Mouse (Mus musculus): ENCODE results near the gene Prune1. TPM values are rescaled to one million over a fixed set of nuclear protein-coding genes. Genes with fewer than 3 reads are reported as not detected.

Prune1 gene
- polyA plus RNA-seq, 1 experiment from 2014 or later, result 10.1 TPM

DNA sequence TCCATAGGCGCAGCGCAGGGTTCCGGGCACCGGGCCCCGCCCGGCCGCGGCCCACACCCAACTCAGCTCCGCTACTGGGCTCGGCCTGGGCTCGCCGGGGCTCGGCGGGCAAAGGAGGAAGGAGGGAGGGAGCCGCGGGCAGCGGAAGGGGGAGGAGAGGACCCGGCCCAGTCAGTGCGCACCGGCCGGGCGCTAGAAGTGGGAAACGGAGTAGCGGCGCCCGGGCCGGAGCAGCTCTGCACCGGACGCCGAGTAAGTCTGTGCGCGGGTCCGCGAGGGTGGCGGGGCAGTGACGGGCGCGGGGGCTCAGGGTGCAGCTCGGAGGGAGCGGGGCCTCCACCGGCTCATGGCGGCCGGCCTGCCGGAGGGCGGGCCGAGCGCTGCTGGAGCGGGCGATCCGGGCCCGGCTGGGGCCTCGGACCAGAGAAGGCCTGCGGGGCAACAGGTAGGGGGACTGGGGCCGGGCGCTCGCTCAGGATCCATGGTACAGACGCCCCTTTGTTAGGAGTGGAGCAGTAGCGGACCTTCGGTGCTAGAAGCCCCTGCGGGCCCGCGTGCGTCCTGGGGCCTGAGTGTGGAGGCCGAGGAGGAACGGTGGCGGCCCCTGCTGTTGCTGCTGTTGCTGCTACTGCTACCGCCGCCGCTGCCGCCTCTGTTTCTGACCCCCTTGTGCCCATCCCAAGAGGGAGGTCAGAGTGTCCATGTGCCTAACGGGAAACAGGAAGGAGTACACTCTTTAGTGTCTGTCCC, 33.4 kb upstream of the Prune1 start:
- DNase-seq (ENCODE audit: low spot score) (peak; percentile 95), ATAC-seq (ENCODE audit: low FRiP score, low TSS enrichment) (peak; percentile 93)
- no peaks in the 10 kb centered on the region for H3K36me3 ChIP-seq (ENCODE audit: control insufficient read depth, insufficient read depth, low read length)

DNA sequence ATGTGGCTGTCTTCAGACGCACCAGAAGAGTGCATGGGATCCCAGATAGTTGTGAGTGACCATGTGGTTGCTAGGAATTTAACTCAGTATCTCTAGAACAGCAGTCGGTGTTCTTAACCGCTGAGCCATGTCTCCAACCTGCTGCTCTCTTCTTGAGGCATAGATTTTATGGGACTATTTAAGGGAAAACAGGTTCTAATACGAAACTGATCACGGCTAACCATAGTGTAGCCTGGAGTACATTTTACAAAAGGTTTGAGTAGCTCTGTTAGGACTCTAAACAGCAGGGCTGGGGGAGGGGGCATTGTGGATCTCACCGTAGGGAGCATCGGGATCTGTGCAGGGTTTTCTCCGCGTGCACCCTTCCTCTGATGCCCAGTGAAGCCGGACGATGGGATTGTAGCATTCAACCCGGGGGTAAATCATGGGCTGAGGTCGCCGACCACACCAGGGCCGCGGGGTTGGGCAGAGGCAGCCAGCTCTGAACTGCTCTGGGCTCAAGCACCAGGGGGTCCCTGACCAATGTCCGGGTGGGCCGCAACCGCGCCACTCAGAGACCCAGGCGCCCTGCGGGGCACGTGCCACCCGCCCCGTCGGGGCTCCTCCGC, 32.7 kb upstream of the Prune1 start, which contains the start of gene Cers2:
Cers2 (plus strand) TSS at position 306 of the 608 bp plus-strand sequence.
- Histone ChIP-seq H3K4me1 (replicated peaks; ENCODE audit: control insufficient read depth, insufficient read depth) (peaks cover 12% of the 10 kb centered on the region; the same call in 1 of the 2 replicates), H3K4me3 (ENCODE audit: low read depth, low read length) (peak within 1 kb of the TSS; percentile 95), H3K4me2 (replicated peaks; ENCODE audit: low read depth) (peak within 1 kb of the TSS; percentile 75), H3K36me3 (ENCODE audit: control insufficient read depth, insufficient read depth, low read length) (no peaks in the 10 kb centered on the region), H3K9me3 (ENCODE audit: control insufficient read depth, low read length) (no peaks in the 10 kb centered on the region), H3K27me3 (ENCODE audit: control insufficient read depth, insufficient read depth, low read length) (no peaks in the 10 kb centered on the region), H3K27ac (replicated peaks) (peak within 1 kb of the TSS; percentile 94), H3K9ac (ENCODE audit: low read length) (peak within 1 kb of the TSS; percentile 97)
- WGBS, result 7% methylated on average over 24 of the region's 27 CpGs
- TF ChIP-seq EP300 (optimal IDR thresholded peaks at IDR 0.05) (no peak), CTCF (IDR thresholded peaks at IDR 0.05; ENCODE audit: low read depth) (no peak; the same call in 1 of the 2 replicates)
- ATAC-seq (ENCODE audit: low FRiP score, low TSS enrichment) (no peak), DNase-seq (ENCODE audit: low spot score) (no peak)

More for the DNA sequence above, 33.4 kb upstream of the Prune1 start:
- WGBS, result under 1% methylated on average over 51 of the region's 71 CpGs
- Histone ChIP-seq H3K27ac (replicated peaks) (peak overlapping the region; percentile 94), H3K4me1 (replicated peaks; ENCODE audit: control insufficient read depth, insufficient read depth) (peaks cover 12% of the 10 kb centered on the region; the same call in 1 of the 2 replicates), H3K9me3 (ENCODE audit: control insufficient read depth, low read length) (no peaks in the 10 kb centered on the region), H3K4me2 (replicated peaks; ENCODE audit: low read depth) (peak overlapping the region; percentile 75), H3K4me3 (ENCODE audit: low read depth, low read length) (peak overlapping the region; percentile 95), H3K27me3 (ENCODE audit: control insufficient read depth, insufficient read depth, low read length) (no peaks in the 10 kb centered on the region), H3K9ac (ENCODE audit: low read length) (peak overlapping the region; percentile 97)
- TF ChIP-seq CTCF (IDR thresholded peaks at IDR 0.05; ENCODE audit: low read depth) (peak; percentile 64), EP300 (optimal IDR thresholded peaks at IDR 0.05) (no peak)

- 80% methylated on average over 6 of the region's 6 CpGs for WGBS
- H3K36me3 ChIP-seq (ENCODE audit: control insufficient read depth, insufficient read depth, low read length), result no peaks in the 10 kb centered on the region
- peak overlapping the region; percentile 75; the same call in 1 of the 2 replicates for H3K4me2 ChIP-seq (replicated peaks; ENCODE audit: low read depth)
- DNase-seq (ENCODE audit: low spot score), result no peak
- no peak for ATAC-seq (ENCODE audit: low FRiP score, low TSS enrichment)
- no peaks in the 10 kb centered on the region for H3K27me3 ChIP-seq (ENCODE audit: control insufficient read depth, insufficient read depth, low read length)
- peaks cover 12% of the 10 kb centered on the region; the same call in 1 of the 2 replicates for H3K4me1 ChIP-seq (replicated peaks; ENCODE audit: control insufficient read depth, insufficient read depth)
- no peak overlapping the region for H3K4me3 ChIP-seq (ENCODE audit: low read depth, low read length)
- no peaks in the 10 kb centered on the region for H3K9me3 ChIP-seq (ENCODE audit: control insufficient read depth, low read length)
- H3K27ac ChIP-seq (replicated peaks), result 0 out of 2 replicates have a peak overlapping the region, but pooled peaks have one; percentile 94
- H3K9ac ChIP-seq (ENCODE audit: low read length), result peak overlapping the region; percentile 97; the same call in 1 of the 2 replicates
- TF ChIP-seq CTCF (IDR thresholded peaks at IDR 0.05; ENCODE audit: low read depth) (no peak), EP300 (optimal IDR thresholded peaks at IDR 0.05) (no peak)
Measured at GRCm38 (mm10) chr3:95314075-95314474, 32.2 kb upstream of the Prune1 start.

GRCm38 (mm10) chr3:95313476-95313875, 31.6 kb upstream of the Prune1 start:
- TF ChIP-seq EP300 (optimal IDR thresholded peaks at IDR 0.05), result no peak
- TF ChIP-seq CTCF (IDR thresholded peaks at IDR 0.05; ENCODE audit: low read depth), result no peak

DNA sequence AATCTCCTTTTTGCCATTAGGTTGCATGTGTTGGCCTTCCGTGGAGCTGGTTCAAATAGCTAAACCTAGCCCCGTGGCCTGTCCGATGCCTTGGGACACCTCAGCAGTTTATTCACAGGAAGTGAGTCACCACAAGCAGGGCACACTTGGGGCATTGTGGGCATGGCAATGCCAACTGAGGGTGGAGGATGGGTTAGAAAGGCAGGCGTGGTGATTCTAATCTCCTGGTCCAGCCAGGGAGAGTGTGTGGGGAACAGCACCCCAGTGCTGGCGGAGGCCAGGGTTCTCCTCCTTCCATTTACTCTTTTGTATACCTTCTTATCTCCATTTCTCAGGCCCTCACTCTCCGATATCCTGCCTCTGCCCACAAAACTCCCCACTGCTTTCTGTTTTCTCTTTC, 30.7 kb upstream of the Prune1 start:
- Histone ChIP-seq H3K4me3 (ENCODE audit: low read depth, low read length) (no peak overlapping the region), H3K9ac (ENCODE audit: low read length) (no peak overlapping the region), H3K4me1 (replicated peaks; ENCODE audit: control insufficient read depth, insufficient read depth) (peaks cover 9% of the 10 kb centered on the region; the same call in 1 of the 2 replicates), H3K27me3 (ENCODE audit: control insufficient read depth, insufficient read depth, low read length) (no peaks in the 10 kb centered on the region), H3K27ac (replicated peaks) (no peak overlapping the region), H3K9me3 (ENCODE audit: control insufficient read depth, low read length) (no peaks in the 10 kb centered on the region), H3K4me2 (replicated peaks; ENCODE audit: low read depth) (no peak overlapping the region), H3K36me3 (ENCODE audit: control insufficient read depth, insufficient read depth, low read length) (no peaks in the 10 kb centered on the region)
- no peak for ATAC-seq (ENCODE audit: low FRiP score, low TSS enrichment)
- peak; percentile 40 for DNase-seq (ENCODE audit: low spot score)
- no peak for TF ChIP-seq EP300 (optimal IDR thresholded peaks at IDR 0.05)
- no peak for TF ChIP-seq CTCF (IDR thresholded peaks at IDR 0.05; ENCODE audit: low read depth)
- 54% methylated on average over 6 of the region's 6 CpGs for WGBS

More at GRCm38 (mm10) chr3:95313476-95313875, 31.6 kb upstream of the Prune1 start:
- H3K36me3 ChIP-seq (ENCODE audit: control insufficient read depth, insufficient read depth, low read length), result no peaks in the 10 kb centered on the region
- H3K9ac ChIP-seq (ENCODE audit: low read length), result no peak overlapping the region
- no peaks in the 10 kb centered on the region for H3K27me3 ChIP-seq (ENCODE audit: control insufficient read depth, insufficient read depth, low read length)
- no peak overlapping the region for H3K4me2 ChIP-seq (replicated peaks; ENCODE audit: low read depth)
- H3K4me3 ChIP-seq (ENCODE audit: low read depth, low read length), result no peak overlapping the region
- DNase-seq (ENCODE audit: low spot score) (peak; percentile 13), ATAC-seq (ENCODE audit: low FRiP score, low TSS enrichment) (no peak)
- no peak overlapping the region for H3K27ac ChIP-seq (replicated peaks)
- H3K9me3 ChIP-seq (ENCODE audit: control insufficient read depth, low read length), result no peaks in the 10 kb centered on the region
- peaks cover 12% of the 10 kb centered on the region; the same call in 1 of the 2 replicates for H3K4me1 ChIP-seq (replicated peaks; ENCODE audit: control insufficient read depth, insufficient read depth)
- WGBS, result 62% methylated on average over 7 of the region's 7 CpGs
